Mouse (Mus musculus) heart, embryonic 11.5 days (tissue): Measurements from ENCODE around the gene Padi3. TPM values are rescaled to one million over a fixed set of nuclear protein-coding genes. Genes with fewer than 3 reads are reported as not detected.

ENCODE experiments used
- ATAC-seq: fragments of 200-750 bp; cut with Nextera tagmentation; replicated peaks from 2 replicates; pipeline ENCODE4 v1.8.0; 2017; ENCODE audit warnings: moderate library complexity; ENCODE audit not compliant: insufficient number of reproducible peaks, low FRiP score, low TSS enrichment
- H3K27ac ChIP-seq: fragments of 300-500 bp; sonication (generic); 2 replicates; pipeline ENCODE4 v1.5.1; 2014; ENCODE audit warnings: mild to moderate bottlenecking, low read depth, low read length
- H3K27me3 ChIP-seq: fragments of 300-500 bp; sonication (generic); 2 replicates; pipeline ENCODE4 v1.6.1; 2014; ENCODE audit warnings: mild to moderate bottlenecking, low read length, mixed read lengths; ENCODE audit not compliant: control insufficient read depth, insufficient read depth
- H3K36me3 ChIP-seq: fragments of 300-500 bp; sonication (generic); 2 replicates; pipeline ENCODE4 v1.6.1; 2014; ENCODE audit warnings: mild to moderate bottlenecking, low read length, moderate library complexity, mixed read lengths; ENCODE audit not compliant: control insufficient read depth, insufficient read depth
- H3K4me1 ChIP-seq: fragments of 300-500 bp; sonication (generic); 2 replicates; pipeline ENCODE4 v1.6.1; 2014; ENCODE audit warnings: low read length; ENCODE audit not compliant: control insufficient read depth, insufficient read depth
- H3K4me2 ChIP-seq: fragments of 300-500 bp; sonication (generic); 2 replicates; pipeline ENCODE4 v1.6.1; 2014; ENCODE audit warnings: mild to moderate bottlenecking, moderate library complexity
- H3K4me3 ChIP-seq: fragments of 300-500 bp; sonication (generic); 2 replicates; pipeline ENCODE4 v1.5.1; 2014; ENCODE audit warnings: low read depth, low read length
- H3K9ac ChIP-seq: fragments of 300-500 bp; sonication (generic); 2 replicates; pipeline ENCODE4 v1.6.1; 2014; ENCODE audit warnings: mild to moderate bottlenecking, low read depth, low read length, moderate library complexity
- H3K9me3 ChIP-seq: fragments of 300-500 bp; sonication (generic); replicated peaks from 2 replicates; pipeline ENCODE4 v1.6.1; 2016; ENCODE audit warnings: low read length; ENCODE audit not compliant: control insufficient read depth
- WGBS: fragments of 180-500 bp; shearing (Covaris S2); extraction: QIAGEN DNeasy Blood & Tissue Kit; methylation state at CpG from one replicate; pipeline ENCODE4 v1.1.7; 2014; ENCODE audit not compliant: insufficient replicate concordance; 5-methylcytosine and 5-hydroxymethylcytosine counted together
- polyA plus RNA-seq: library from polyadenylated mRNA; unstranded; fragments of >200 nt; fragmentation: Nextera tagmentation; extraction: Ambion mirVana; gene quantifications from 2 replicates; pipeline ENCODE4 v1.2.1, GENCODE M21; 2014

The Padi3 gene
- polyA plus RNA-seq, 1 experiment from 2014 or later = 0.39 TPM

DNA sequence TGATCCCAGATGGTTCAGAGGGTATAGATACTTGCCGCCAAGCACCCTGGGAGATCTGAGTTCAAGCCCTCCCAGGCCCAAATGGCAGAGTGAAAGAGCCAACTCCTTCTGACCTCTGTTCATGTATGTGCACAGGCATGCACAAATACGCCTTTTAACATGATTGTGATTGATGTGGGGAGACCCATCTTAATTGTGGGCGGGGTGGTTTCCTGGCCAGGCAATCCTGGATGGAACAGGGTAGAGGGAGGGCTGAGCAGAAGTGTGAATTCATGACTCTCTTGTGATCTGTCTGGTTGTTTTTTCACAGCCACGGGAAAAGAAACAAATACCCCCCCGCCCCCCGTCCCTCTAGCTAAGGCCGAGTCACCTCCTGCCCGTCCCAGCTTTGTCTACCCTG, 22.4 kb upstream of the Padi3 start:
- Histone ChIP-seq H3K9ac (no peak overlapping the region), H3K27me3 (peaks cover 16% of the 10 kb centered on the region)
- 58% methylated on average over 8 of the region's 8 CpGs for WGBS

DNA sequence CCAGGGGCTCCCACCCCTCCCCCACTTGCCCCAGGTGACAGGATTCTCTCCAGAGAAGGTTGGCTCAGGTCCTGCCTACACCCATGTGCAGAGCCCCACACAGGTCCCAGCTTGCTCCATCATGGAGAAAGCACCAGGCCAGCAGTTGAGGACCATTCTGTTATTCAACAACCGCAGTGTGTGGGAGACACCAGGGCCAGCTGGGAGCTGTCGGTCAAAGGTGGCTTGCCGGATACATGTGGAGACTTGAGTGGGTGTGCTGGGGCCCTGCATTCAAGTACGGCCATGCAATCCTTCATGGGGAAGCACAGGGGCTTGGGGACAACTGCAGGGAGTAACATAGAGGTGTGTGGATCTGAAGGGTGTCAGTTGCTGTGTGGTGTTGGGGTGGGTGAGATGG, 21.4 kb upstream of the Padi3 start:
- 82% methylated on average over 4 of the region's 4 CpGs for WGBS
- Histone ChIP-seq H3K27ac (no peak overlapping the region), H3K4me1 (no peaks in the 10 kb centered on the region), H3K4me3 (no peak overlapping the region), H3K9ac (no peak overlapping the region), H3K4me2 (no peak overlapping the region), H3K36me3 (no peaks in the 10 kb centered on the region), H3K9me3 (no peaks in the 10 kb centered on the region), H3K27me3 (peaks cover 16% of the 10 kb centered on the region)
- no peak for ATAC-seq

More for the DNA sequence above, 22.4 kb upstream of the Padi3 start:
- Histone ChIP-seq H3K36me3 (no peaks in the 10 kb centered on the region), H3K4me2 (no peak overlapping the region), H3K27ac (no peak overlapping the region), H3K4me1 (0 out of 2 replicates have a peak, but pooled peaks cover 2% of the 10 kb centered on the region), H3K9me3 (no peaks in the 10 kb centered on the region), H3K4me3 (no peak overlapping the region)
- no peak for ATAC-seq

GRCm38 (mm10) chr4:140827237-140827636, 16.8 kb upstream of the Padi3 start:
- ATAC-seq = no peak
- no peak overlapping the region for H3K4me3 ChIP-seq
- H3K4me1 ChIP-seq = no peaks in the 10 kb centered on the region
- H3K36me3 ChIP-seq = no peaks in the 10 kb centered on the region
- H3K9me3 ChIP-seq = peaks cover 24% of the 10 kb centered on the region
- no peaks in the 10 kb centered on the region for H3K27me3 ChIP-seq
- H3K9ac ChIP-seq = no peak overlapping the region
- WGBS = 51% methylated on average over 3 of the region's 3 CpGs
- H3K4me2 ChIP-seq = no peak overlapping the region
- H3K27ac ChIP-seq = no peak overlapping the region

DNA sequence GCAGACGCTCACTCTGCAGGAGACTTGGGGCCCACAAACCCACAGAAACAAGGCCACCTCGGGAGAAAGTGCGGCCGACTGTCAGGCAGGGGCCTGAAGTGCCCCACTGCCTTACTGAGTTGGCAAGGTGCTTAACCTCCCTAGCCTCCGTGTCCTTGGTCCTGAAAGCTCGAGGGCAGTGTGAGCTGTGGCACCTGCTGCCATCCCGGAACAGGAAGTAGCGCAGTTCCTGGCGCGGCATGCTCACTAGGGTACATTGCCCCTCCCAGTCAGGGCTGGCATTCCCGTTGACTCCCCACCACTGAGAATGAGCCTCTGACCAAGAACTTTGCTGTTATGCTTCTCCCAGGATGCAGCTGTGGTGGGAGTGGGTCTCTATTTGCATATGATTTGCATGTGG, 15.5 kb upstream of the Padi3 start:
- no peak overlapping the region for H3K4me3 ChIP-seq
- H3K4me2 ChIP-seq = no peak overlapping the region
- no peak for ATAC-seq
- H3K27me3 ChIP-seq = no peaks in the 10 kb centered on the region
- no peaks in the 10 kb centered on the region for H3K36me3 ChIP-seq
- H3K9me3 ChIP-seq = peaks cover 29% of the 10 kb centered on the region
- H3K4me1 ChIP-seq = no peaks in the 10 kb centered on the region
- H3K27ac ChIP-seq = no peak overlapping the region
- WGBS = 56% methylated on average over 11 of the region's 11 CpGs
- no peak overlapping the region for H3K9ac ChIP-seq

GRCm38 (mm10) chr4:140821988-140822387, 11.5 kb upstream of the Padi3 start:
- 79% methylated on average over 5 of the region's 5 CpGs for WGBS
- H3K27me3 ChIP-seq = no peaks in the 10 kb centered on the region
- no peak for ATAC-seq
- no peak overlapping the region for H3K27ac ChIP-seq
- peaks cover 1% of the 10 kb centered on the region; the same call in 1 of the 2 replicates for H3K4me1 ChIP-seq
- H3K4me3 ChIP-seq = no peak overlapping the region
- no peaks in the 10 kb centered on the region for H3K36me3 ChIP-seq
- H3K4me2 ChIP-seq = no peak overlapping the region
- H3K9ac ChIP-seq = no peak overlapping the region
- peaks cover 29% of the 10 kb centered on the region for H3K9me3 ChIP-seq

DNA sequence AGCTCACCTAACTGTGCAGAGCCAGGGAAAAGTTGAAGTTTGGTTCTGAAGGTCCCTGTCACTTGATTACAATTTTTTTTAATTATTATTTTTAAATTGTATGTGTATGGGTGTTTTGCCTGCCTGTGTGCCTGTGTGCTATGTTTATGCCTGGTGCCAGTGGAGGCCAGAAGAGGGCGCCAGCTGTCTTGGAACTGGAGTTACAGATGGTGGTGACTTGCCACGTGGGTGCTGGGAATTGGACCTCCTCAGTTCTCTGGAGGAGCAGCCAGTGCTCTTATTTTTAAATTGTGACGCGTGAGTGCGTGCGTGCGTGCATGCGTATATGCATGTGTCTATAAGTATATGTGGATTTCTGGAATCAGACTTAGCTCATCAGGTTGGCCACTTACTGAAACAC, 7.0 kb upstream of the Padi3 start:
- Histone ChIP-seq H3K36me3 (no peaks in the 10 kb centered on the region), H3K4me2 (no peak overlapping the region), H3K9me3 (peaks cover 5% of the 10 kb centered on the region), H3K27ac (no peak overlapping the region), H3K27me3 (no peaks in the 10 kb centered on the region), H3K4me3 (no peak overlapping the region), H3K9ac (no peak overlapping the region), H3K4me1 (peaks cover 40% of the 10 kb centered on the region)
- ATAC-seq = no peak
- WGBS = 92% methylated on average over 8 of the region's 8 CpGs

DNA sequence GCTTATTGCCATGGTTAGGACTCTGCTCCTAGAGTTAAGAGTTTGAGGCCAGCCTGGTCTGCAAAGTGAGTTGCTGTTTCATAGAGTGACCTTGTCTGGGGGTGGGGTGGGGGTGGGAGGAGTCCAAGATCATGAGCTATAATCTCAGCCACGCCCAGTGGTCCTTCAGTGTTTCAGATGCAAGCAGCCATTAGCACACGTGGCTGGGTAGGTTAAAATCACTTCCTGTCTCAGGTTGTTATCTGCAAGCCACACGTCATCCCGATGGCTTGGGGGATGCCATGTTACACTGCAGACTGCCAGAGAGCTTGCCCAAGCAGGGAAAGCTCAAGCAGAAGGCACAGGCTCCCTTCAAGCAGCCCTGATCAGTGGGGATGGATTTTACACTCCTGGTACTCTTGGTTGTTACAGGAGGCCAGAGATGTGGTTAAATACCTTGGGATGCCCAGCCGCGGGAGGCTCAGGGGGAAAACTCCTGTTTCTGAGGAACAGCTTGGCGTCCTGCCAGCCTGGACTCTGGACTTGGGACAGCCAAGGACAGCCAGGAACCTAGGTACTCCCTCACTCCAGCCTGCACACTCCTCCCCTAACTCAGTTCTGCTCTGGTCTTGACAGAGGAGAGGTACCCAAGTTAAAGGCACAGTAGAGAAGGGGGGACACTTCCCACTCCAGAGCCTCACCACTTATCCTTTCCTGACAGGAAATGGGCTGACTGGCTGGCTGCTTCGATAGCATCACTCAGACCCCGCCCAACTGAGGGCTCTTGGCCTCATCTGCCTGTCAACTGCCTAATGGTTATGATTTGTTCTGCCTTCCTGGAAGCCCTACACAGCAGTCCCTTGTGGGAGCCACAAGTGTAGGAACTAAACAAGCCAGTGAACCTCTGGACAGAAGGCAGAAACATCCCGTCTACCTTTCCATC, 5.8 kb upstream of the Padi3 start:
- no peaks in the 10 kb centered on the region for H3K27me3 ChIP-seq
- no peak for ATAC-seq
- no peak overlapping the region for H3K9ac ChIP-seq
- peak overlapping the region; percentile 16 for H3K4me2 ChIP-seq
- H3K36me3 ChIP-seq = no peaks in the 10 kb centered on the region
- H3K27ac ChIP-seq = peak overlapping the region; percentile 22; the same call in 1 of the 2 replicates
- no peaks in the 10 kb centered on the region for H3K9me3 ChIP-seq
- WGBS = 29% methylated on average over 10 of the region's 10 CpGs
- H3K4me3 ChIP-seq = no peak overlapping the region
- peaks cover 50% of the 10 kb centered on the region for H3K4me1 ChIP-seq

- Histone ChIP-seq H3K9me3 (no peaks in the 10 kb centered on the region), H3K4me2 (no peak overlapping the region), H3K9ac (no peak overlapping the region), H3K4me3 (no peak overlapping the region), H3K36me3 (no peaks in the 10 kb centered on the region), H3K27me3 (no peaks in the 10 kb centered on the region), H3K27ac (no peak overlapping the region), H3K4me1 (peaks cover 54% of the 10 kb centered on the region)
- 46% methylated on average over 5 of the region's 5 CpGs for WGBS
- no peak for ATAC-seq
Measured at GRCm38 (mm10) chr4:140815496-140815895, 5.0 kb upstream of the Padi3 start.
